Mouse (Mus musculus): ENCODE results near the gene Plg. TPM values are rescaled to one million over a fixed set of nuclear protein-coding genes. Genes with fewer than 3 reads are reported as not detected.

Plg gene
- polyA plus RNA-seq, 1 experiment from 2014 or later = not detected

- Histone ChIP-seq H3K9me3 (no peaks in the 10 kb centered on the region), H3K4me2 (no peak overlapping the region), H3K4me1 (replicated peaks) (peaks cover 15% of the 10 kb centered on the region), H3K4me3 (no peak overlapping the region), H3K9ac (no peak overlapping the region), H3K27ac (no peak overlapping the region), H3K27me3 (peaks cover 7% of the 10 kb centered on the region; the same call in 1 of the 2 replicates), H3K36me3 (no peaks in the 10 kb centered on the region)
- no peak for ATAC-seq (ENCODE audit: low FRiP score)
- 36% methylated on average over 3 of the region's 3 CpGs for WGBS
Observed at GRCm38 (mm10) chr17:12427156-12427555, 48.7 kb downstream of the Plg start.

- no peak overlapping the region for H3K9ac ChIP-seq
- H3K4me1 ChIP-seq (replicated peaks) = peaks cover 15% of the 10 kb centered on the region
- no peak for ATAC-seq (ENCODE audit: low FRiP score)
- no peaks in the 10 kb centered on the region for H3K9me3 ChIP-seq
- no peaks in the 10 kb centered on the region for H3K36me3 ChIP-seq
- peaks cover 7% of the 10 kb centered on the region; the same call in 1 of the 2 replicates for H3K27me3 ChIP-seq
- no peak overlapping the region for H3K4me2 ChIP-seq
- H3K4me3 ChIP-seq = no peak overlapping the region
- no peak overlapping the region for H3K27ac ChIP-seq
Observed at GRCm38 (mm10) chr17:12428369-12428768, 50.0 kb downstream of the Plg start.

GRCm38 (mm10) chr17:12431707-12432106, 53.3 kb downstream of the Plg start:
- Histone ChIP-seq H3K4me1 (replicated peaks) (peaks cover 15% of the 10 kb centered on the region), H3K9ac (no peak overlapping the region), H3K36me3 (no peaks in the 10 kb centered on the region), H3K4me3 (no peak overlapping the region), H3K9me3 (no peaks in the 10 kb centered on the region), H3K27me3 (peaks cover 4% of the 10 kb centered on the region; the same call in 1 of the 2 replicates), H3K27ac (no peak overlapping the region), H3K4me2 (no peak overlapping the region)
- WGBS = 65% methylated on average over 5 of the region's 5 CpGs
- ATAC-seq (ENCODE audit: low FRiP score) = no peak

GRCm38 (mm10) chr17:12437771-12438170, 59.4 kb downstream of the Plg start:
- 92% methylated on average over 10 of the region's 10 CpGs for WGBS
- Histone ChIP-seq H3K27me3 (no peaks in the 10 kb centered on the region), H3K27ac (no peak overlapping the region), H3K4me3 (no peak overlapping the region), H3K4me2 (no peak overlapping the region), H3K36me3 (no peaks in the 10 kb centered on the region), H3K9me3 (no peaks in the 10 kb centered on the region), H3K9ac (no peak overlapping the region), H3K4me1 (replicated peaks) (no peaks in the 10 kb centered on the region)
- ATAC-seq (ENCODE audit: low FRiP score) = no peak

- Histone ChIP-seq H3K9ac (no peak overlapping the region), H3K36me3 (no peaks in the 10 kb centered on the region), H3K27ac (no peak overlapping the region), H3K4me3 (no peak overlapping the region), H3K4me2 (no peak overlapping the region), H3K4me1 (replicated peaks) (no peaks in the 10 kb centered on the region), H3K9me3 (no peaks in the 10 kb centered on the region), H3K27me3 (no peaks in the 10 kb centered on the region)
- 84% methylated on average over 2 of the region's 2 CpGs for WGBS
- no peak for ATAC-seq (ENCODE audit: low FRiP score)
Observed at GRCm38 (mm10) chr17:12444561-12444960, 66.2 kb downstream of the Plg start.

- no peak for ATAC-seq (ENCODE audit: low FRiP score)
- WGBS = 53% methylated on average over 4 of the region's 4 CpGs
- Histone ChIP-seq H3K4me3 (no peak overlapping the region), H3K9me3 (no peaks in the 10 kb centered on the region), H3K27ac (no peak overlapping the region), H3K4me2 (no peak overlapping the region), H3K4me1 (replicated peaks) (no peaks in the 10 kb centered on the region), H3K27me3 (no peaks in the 10 kb centered on the region), H3K36me3 (no peaks in the 10 kb centered on the region), H3K9ac (no peak overlapping the region)
Observed at GRCm38 (mm10) chr17:12451234-12451633, 72.8 kb downstream of the Plg start.

- no peak overlapping the region for H3K9ac ChIP-seq
- no peak overlapping the region for H3K4me3 ChIP-seq
- WGBS = 83% methylated on average over 11 of the region's 11 CpGs
- no peaks in the 10 kb centered on the region for H3K4me1 ChIP-seq (replicated peaks)
- H3K27me3 ChIP-seq = no peaks in the 10 kb centered on the region
- ATAC-seq (ENCODE audit: low FRiP score) = no peak
- no peaks in the 10 kb centered on the region for H3K9me3 ChIP-seq
- H3K27ac ChIP-seq = no peak overlapping the region
- H3K36me3 ChIP-seq = no peaks in the 10 kb centered on the region
- no peak overlapping the region for H3K4me2 ChIP-seq
Observed at GRCm38 (mm10) chr17:12452862-12453531, 74.6 kb downstream of the Plg start.

- H3K9ac ChIP-seq = no peak overlapping the region
- no peaks in the 10 kb centered on the region for H3K27me3 ChIP-seq
- no peaks in the 10 kb centered on the region for H3K36me3 ChIP-seq
- no peak overlapping the region for H3K4me3 ChIP-seq
- no peaks in the 10 kb centered on the region for H3K9me3 ChIP-seq
- no peak overlapping the region for H3K4me2 ChIP-seq
- WGBS = 86% methylated on average over 6 of the region's 6 CpGs
- no peak overlapping the region for H3K27ac ChIP-seq
- no peak for ATAC-seq (ENCODE audit: low FRiP score)
- H3K4me1 ChIP-seq (replicated peaks) = no peaks in the 10 kb centered on the region
Observed at GRCm38 (mm10) chr17:12453691-12454090, 75.3 kb downstream of the Plg start.

- no peaks in the 10 kb centered on the region for H3K27me3 ChIP-seq
- no peaks in the 10 kb centered on the region for H3K36me3 ChIP-seq
- WGBS = 80% methylated on average over 5 of the region's 5 CpGs
- ATAC-seq (ENCODE audit: low FRiP score) = no peak
- H3K9ac ChIP-seq = no peak overlapping the region
- H3K27ac ChIP-seq = no peak overlapping the region
- no peak overlapping the region for H3K4me2 ChIP-seq
- no peaks in the 10 kb centered on the region for H3K9me3 ChIP-seq
- no peak overlapping the region for H3K4me3 ChIP-seq
- H3K4me1 ChIP-seq (replicated peaks) = no peaks in the 10 kb centered on the region
Observed at GRCm38 (mm10) chr17:12455143-12455790, 76.9 kb downstream of the Plg start.

GRCm38 (mm10) chr17:12461168-12461567, 82.8 kb downstream of the Plg start:
- ATAC-seq (ENCODE audit: low FRiP score) = no peak

GRCm38 (mm10) chr17:12466501-12467000, 88.1 kb downstream of the Plg start:
- Histone ChIP-seq H3K4me3 (no peak overlapping the region), H3K36me3 (no peaks in the 10 kb centered on the region), H3K9ac (no peak overlapping the region), H3K27me3 (no peaks in the 10 kb centered on the region), H3K4me1 (replicated peaks) (no peaks in the 10 kb centered on the region), H3K27ac (no peak overlapping the region), H3K4me2 (no peak overlapping the region), H3K9me3 (no peaks in the 10 kb centered on the region)
- no peak for ATAC-seq (ENCODE audit: low FRiP score)
- 82% methylated on average over 4 of the region's 4 CpGs for WGBS

More at GRCm38 (mm10) chr17:12461168-12461567, 82.8 kb downstream of the Plg start:
- Histone ChIP-seq H3K27me3 (no peaks in the 10 kb centered on the region), H3K4me1 (replicated peaks) (no peaks in the 10 kb centered on the region), H3K36me3 (no peaks in the 10 kb centered on the region), H3K4me2 (no peak overlapping the region), H3K9ac (no peak overlapping the region), H3K27ac (no peak overlapping the region), H3K4me3 (no peak overlapping the region), H3K9me3 (0 out of 2 replicates have a peak, but pooled peaks cover 4% of the 10 kb centered on the region)

- no peaks in the 10 kb centered on the region for H3K36me3 ChIP-seq
- H3K9ac ChIP-seq = no peak overlapping the region
- no peaks in the 10 kb centered on the region for H3K4me1 ChIP-seq (replicated peaks)
- ATAC-seq (ENCODE audit: low FRiP score) = no peak
- H3K4me2 ChIP-seq = no peak overlapping the region
- H3K9me3 ChIP-seq = no peaks in the 10 kb centered on the region
- 87% methylated on average over 3 of the region's 3 CpGs for WGBS
- H3K4me3 ChIP-seq = no peak overlapping the region
- H3K27ac ChIP-seq = no peak overlapping the region
- H3K27me3 ChIP-seq = no peaks in the 10 kb centered on the region
Observed at GRCm38 (mm10) chr17:12467642-12468041, 89.2 kb downstream of the Plg start.

GRCm38 (mm10) chr17:12468745-12469144, 90.3 kb downstream of the Plg start:
- no peaks in the 10 kb centered on the region for H3K27me3 ChIP-seq
- no peak overlapping the region for H3K4me3 ChIP-seq
- no peaks in the 10 kb centered on the region for H3K9me3 ChIP-seq
- no peak overlapping the region for H3K27ac ChIP-seq
- no peak overlapping the region for H3K9ac ChIP-seq
- H3K4me1 ChIP-seq (replicated peaks) = no peaks in the 10 kb centered on the region
- no peak overlapping the region for H3K4me2 ChIP-seq
- ATAC-seq (ENCODE audit: low FRiP score) = no peak
- no peaks in the 10 kb centered on the region for H3K36me3 ChIP-seq
- WGBS = 88% methylated on average over 5 of the region's 5 CpGs
